Mouse (Mus musculus) MEL (cell line): ENCODE measurements around the gene Foxn3. TPM values are rescaled to one million over a fixed set of nuclear protein-coding genes. Genes with fewer than 3 reads are reported as not detected.

ENCODE experiments used
- DNase-seq: peaks from one replicate; pipeline ENCODE4 v3.0.0; 2011; ENCODE audit warnings: low read depth, low spot score
- H3K27ac ChIP-seq: 2 replicates; pipeline ENCODE4 v1.5.1; 2012; ENCODE audit warnings: low read depth, mild to moderate bottlenecking, control low read depth, low read length, moderate library complexity; ENCODE audit not compliant: control insufficient read depth
- H3K27me3 ChIP-seq, 2 experiments: fragments of 150-350 bp in 1 of 2; sonication (generic) in 1 of 2; 2 replicates each; pipeline ENCODE4 v1.6.1; 2012; ENCODE audit warnings: low read length in 2 of 2, mild to moderate bottlenecking in 2 of 2, improper control_type of control experiment in 1 of 2, moderate library complexity in 1 of 2; ENCODE audit not compliant: insufficient read depth in 2 of 2, control insufficient read depth in 1 of 2
- H3K36me3 ChIP-seq, 2 experiments: 2 replicates each; pipeline ENCODE4 v1.6.1; 2012 to 2014; ENCODE audit warnings: low read length in 2 of 2, improper control_type of control experiment in 1 of 2, inconsistent platforms in 1 of 2, mild to moderate bottlenecking in 1 of 2; ENCODE audit not compliant: insufficient read depth in 2 of 2, control insufficient read depth in 1 of 2
- H3K4me1 ChIP-seq, 2 experiments: fragments of 150-350 bp in 1 of 2; sonication (generic) in 1 of 2; 2 replicates each; pipeline ENCODE4 v1.6.1; 2012; ENCODE audit warnings: low read length in 2 of 2, improper control_type of control experiment in 1 of 2, mild to moderate bottlenecking in 1 of 2; ENCODE audit not compliant: insufficient read depth in 2 of 2, control insufficient read depth in 1 of 2
- H3K4me3 ChIP-seq, 2 experiments: fragments of 150-350 bp in 1 of 2; sonication (generic) in 1 of 2; 2 replicates each; pipeline ENCODE4 v1.5.1; 2012; ENCODE audit warnings: low read depth in 2 of 2, low read length in 2 of 2, mild to moderate bottlenecking in 2 of 2, moderate library complexity in 2 of 2, control low read depth in 1 of 2, improper control_type of control experiment in 1 of 2; ENCODE audit not compliant: control insufficient read depth in 1 of 2, insufficient read depth in 1 of 2
- H3K79me2 ChIP-seq: 2 replicates; pipeline ENCODE4 v1.6.1; 2012; ENCODE audit warnings: mild to moderate bottlenecking, low read length, moderate library complexity; ENCODE audit not compliant: control insufficient read depth, poor library complexity, insufficient read depth
- H3K9ac ChIP-seq: 2 replicates; pipeline ENCODE4 v1.6.1; 2012; ENCODE audit warnings: low read depth, mild to moderate bottlenecking, control low read depth, low read length, moderate library complexity; ENCODE audit not compliant: control insufficient read depth, poor library complexity, severe bottlenecking
- H3K9me3 ChIP-seq: fragments of 150-350 bp; sonication (generic); replicated peaks from 2 replicates; pipeline ENCODE4 v1.6.1; 2012; ENCODE audit warnings: mild to moderate bottlenecking, low read length, improper control_type of control experiment, moderate library complexity; ENCODE audit not compliant: insufficient read depth
- BHLHE40 ChIP-seq: IDR thresholded peaks from 2 replicates; pipeline ENCODE4 v1.6.1; 2012; ENCODE audit warnings: low read depth, mild to moderate bottlenecking, inconsistent platforms, low read length, improper control_type of control experiment, borderline replicate concordance
- CHD1 ChIP-seq: IDR thresholded peaks from 2 replicates; pipeline ENCODE4 v1.6.1; 2012; ENCODE audit warnings: low read depth, mild to moderate bottlenecking, inconsistent platforms, low read length, improper control_type of control experiment
- CHD2 ChIP-seq: IDR thresholded peaks from 2 replicates; pipeline ENCODE4 v1.6.1; 2011; ENCODE audit warnings: low read length, improper control_type of control experiment
- CTCF ChIP-seq, 3 experiments: IDR thresholded peaks in 2 of 3; conservative IDR thresholded peaks in 1 of 3; 2 replicates each; pipeline ENCODE4 v1.5.1; 2011 to 2012; ENCODE audit warnings: low read length in 3 of 3, low read depth in 2 of 3, mild to moderate bottlenecking in 2 of 3, improper control_type of control experiment in 1 of 3, inconsistent platforms in 1 of 3, mixed read lengths in 1 of 3, moderate library complexity in 1 of 3; ENCODE audit not compliant: control insufficient read depth in 1 of 3, insufficient read depth in 1 of 3, poor library complexity in 1 of 3, severe bottlenecking in 1 of 3
- E2F4 ChIP-seq: IDR thresholded peaks from 2 replicates; pipeline ENCODE4 v1.6.1; 2011; ENCODE audit warnings: low read depth, low read length, improper control_type of control experiment, borderline replicate concordance
- ELF1 ChIP-seq: IDR thresholded peaks from 2 replicates; pipeline ENCODE4 v1.6.1; 2014; ENCODE audit warnings: low read depth, mild to moderate bottlenecking, inconsistent platforms, low read length, improper control_type of control experiment, moderate library complexity
- EP300 ChIP-seq, 2 experiments: IDR thresholded peaks; 2 replicates each; pipeline ENCODE4 v1.6.1; 2011; ENCODE audit warnings: improper control_type of control experiment in 2 of 2, low read length in 2 of 2, low read depth in 1 of 2, mild to moderate bottlenecking in 1 of 2
- ETS1 ChIP-seq: IDR thresholded peaks from 2 replicates; pipeline ENCODE4 v1.6.1; 2012; ENCODE audit warnings: low read depth, mild to moderate bottlenecking, inconsistent platforms, low read length, improper control_type of control experiment, moderate library complexity
- GABPA ChIP-seq: IDR thresholded peaks from 2 replicates; pipeline ENCODE4 v1.6.1; 2012; ENCODE audit warnings: low read depth, mild to moderate bottlenecking, inconsistent platforms, low read length, improper control_type of control experiment, moderate library complexity
- GATA1 ChIP-seq: IDR thresholded peaks from 2 replicates; pipeline ENCODE4 v1.6.1; 2011; ENCODE audit warnings: low read depth, low read length, improper control_type of control experiment
- HCFC1 ChIP-seq: IDR thresholded peaks from 2 replicates; pipeline ENCODE4 v1.6.1; 2012; ENCODE audit warnings: low read depth, mild to moderate bottlenecking, inconsistent platforms, low read length, improper control_type of control experiment, moderate library complexity
- JUND ChIP-seq: IDR thresholded peaks from 2 replicates; pipeline ENCODE4 v1.6.1; 2011; ENCODE audit warnings: low read depth, mild to moderate bottlenecking, improper control_type of control experiment, low read length
- KAT2A ChIP-seq: conservative IDR thresholded peaks from 2 replicates; pipeline ENCODE4 v1.6.1; 2012; ENCODE audit warnings: low read depth, low read length, improper control_type of control experiment, inconsistent platforms
- MAX ChIP-seq: IDR thresholded peaks from 2 replicates; pipeline ENCODE4 v1.6.1; 2011; ENCODE audit warnings: low read length, improper control_type of control experiment
- MAZ ChIP-seq: IDR thresholded peaks from 2 replicates; pipeline ENCODE4 v1.6.1; 2012; ENCODE audit warnings: low read depth, mild to moderate bottlenecking, inconsistent platforms, low read length, improper control_type of control experiment
- MEF2A ChIP-seq: IDR thresholded peaks from 2 replicates; pipeline ENCODE4 v1.6.1; 2014; ENCODE audit warnings: low read depth, mild to moderate bottlenecking, inconsistent platforms, low read length, improper control_type of control experiment; ENCODE audit not compliant: poor library complexity, insufficient replicate concordance, severe bottlenecking; ENCODE audit errors: extremely low read depth
- MXI1 ChIP-seq: IDR thresholded peaks from 2 replicates; pipeline ENCODE4 v1.6.1; 2011; ENCODE audit warnings: mild to moderate bottlenecking, low read depth, low read length, improper control_type of control experiment
- MYB ChIP-seq: IDR thresholded peaks from 2 replicates; pipeline ENCODE4 v1.6.1; 2011; ENCODE audit warnings: mild to moderate bottlenecking, low read depth, low read length, improper control_type of control experiment
- MYC ChIP-seq: IDR thresholded peaks from 2 replicates; pipeline ENCODE4 v1.6.1; 2011; ENCODE audit warnings: low read depth, mild to moderate bottlenecking, low read length, improper control_type of control experiment, moderate library complexity
- NRF1 ChIP-seq: IDR thresholded peaks from 2 replicates; pipeline ENCODE4 v1.6.1; 2014; ENCODE audit warnings: low read depth, mild to moderate bottlenecking, inconsistent platforms, low read length, improper control_type of control experiment, moderate library complexity; ENCODE audit not compliant: poor library complexity, insufficient read depth, severe bottlenecking
- POLR2A ChIP-seq, 2 experiments: IDR thresholded peaks; 2 replicates each; pipeline ENCODE4 v1.6.1; 2011 to 2012; ENCODE audit warnings: low read length in 2 of 2, mild to moderate bottlenecking in 2 of 2, control low read depth in 1 of 2, improper control_type of control experiment in 1 of 2, low read depth in 1 of 2, moderate library complexity in 1 of 2; ENCODE audit not compliant: control insufficient read depth in 1 of 2, insufficient read depth in 1 of 2, poor library complexity in 1 of 2
- POLR2AphosphoS2 ChIP-seq: IDR thresholded peaks from 2 replicates; pipeline ENCODE4 v1.6.1; 2011; ENCODE audit warnings: low read length, improper control_type of control experiment
- POLR2AphosphoS5 ChIP-seq: IDR thresholded peaks from 2 replicates; pipeline ENCODE4 v1.6.1; 2012; ENCODE audit warnings: low read depth, borderline replicate concordance, mild to moderate bottlenecking, inconsistent platforms, low read length, moderate library complexity, mixed read lengths
- RAD21 ChIP-seq: IDR thresholded peaks from 2 replicates; pipeline ENCODE4 v1.6.1; 2011; ENCODE audit warnings: mild to moderate bottlenecking, low read depth, low read length, improper control_type of control experiment
- RCOR1 ChIP-seq: IDR thresholded peaks from 2 replicates; pipeline ENCODE4 v1.6.1; 2012; ENCODE audit warnings: low read depth, mild to moderate bottlenecking, inconsistent platforms, low read length, improper control_type of control experiment
- SIN3A ChIP-seq: IDR thresholded peaks from 2 replicates; pipeline ENCODE4 v1.6.1; 2012; ENCODE audit warnings: low read length, improper control_type of control experiment, inconsistent platforms
- SMC3 ChIP-seq: IDR thresholded peaks from 2 replicates; pipeline ENCODE4 v1.6.1; 2011; ENCODE audit warnings: low read depth, low read length, improper control_type of control experiment
- TAL1 ChIP-seq: IDR thresholded peaks from 2 replicates; pipeline ENCODE4 v1.6.1; 2012; ENCODE audit warnings: mild to moderate bottlenecking, inconsistent platforms, low read length, moderate library complexity, mixed read lengths
- TBP ChIP-seq: IDR thresholded peaks from 2 replicates; pipeline ENCODE4 v1.8.0; 2011; ENCODE audit warnings: low read depth, low read length, improper control_type of control experiment
- TCF12 ChIP-seq: IDR thresholded peaks from 2 replicates; pipeline ENCODE4 v1.6.1; 2014; ENCODE audit warnings: low read depth, mild to moderate bottlenecking, inconsistent platforms, low read length, improper control_type of control experiment, moderate library complexity
- UBTF ChIP-seq: IDR thresholded peaks from 2 replicates; pipeline ENCODE4 v1.6.1; 2012; ENCODE audit warnings: low read depth, mild to moderate bottlenecking, inconsistent platforms, low read length, improper control_type of control experiment, moderate library complexity, borderline replicate concordance; ENCODE audit not compliant: insufficient read depth
- USF1 ChIP-seq: IDR thresholded peaks from 2 replicates; pipeline ENCODE4 v1.6.1; 2014; ENCODE audit warnings: low read depth, mild to moderate bottlenecking, inconsistent platforms, low read length, improper control_type of control experiment, moderate library complexity
- USF2 ChIP-seq, 2 experiments: IDR thresholded peaks; 2 replicates each; pipeline ENCODE4 v1.6.1; 2011 to 2012; ENCODE audit warnings: improper control_type of control experiment in 2 of 2, low read length in 2 of 2, borderline replicate concordance in 1 of 2, inconsistent platforms in 1 of 2, low read depth in 1 of 2, mild to moderate bottlenecking in 1 of 2; ENCODE audit not compliant: insufficient read depth in 1 of 2
- ZC3H11A ChIP-seq: IDR thresholded peaks from 2 replicates; pipeline ENCODE4 v1.6.1; 2012; ENCODE audit warnings: low read depth, mild to moderate bottlenecking, inconsistent platforms, low read length, improper control_type of control experiment
- ZKSCAN1 ChIP-seq: IDR thresholded peaks from 2 replicates; pipeline ENCODE4 v1.6.1; 2012; ENCODE audit warnings: low read depth, mild to moderate bottlenecking, inconsistent platforms, low read length, improper control_type of control experiment, moderate library complexity
- ZMIZ1 ChIP-seq: IDR thresholded peaks from 2 replicates; pipeline ENCODE4 v1.6.1; 2012; ENCODE audit warnings: low read depth, mild to moderate bottlenecking, inconsistent platforms, low read length, improper control_type of control experiment, moderate library complexity
- ZNF384 ChIP-seq: IDR thresholded peaks from 2 replicates; pipeline ENCODE4 v1.6.1; 2012; ENCODE audit warnings: low read depth, mild to moderate bottlenecking, inconsistent platforms, low read length, improper control_type of control experiment
- polyA plus RNA-seq, 2 experiments: library from polyadenylated mRNA; stranded (reverse) in 1 of 2; unstranded in 1 of 2; fragments of >175 nt in 1 of 2; fragments of >200 nt in 1 of 2; gene quantifications; 2 replicates each; pipeline versions ENCODE4 v1.2.1 to v1.2.4; 2012; ENCODE audit warnings: low replicate concordance in 2 of 2, low read depth in 1 of 2; ENCODE audit not compliant: insufficient read length in 2 of 2, insufficient read depth in 1 of 2, missing spikeins in 1 of 2
- total RNA-seq: library from RNA; depleted of rRNA; stranded (reverse); fragments of 300-350 nt; gene quantifications from 2 replicates; pipeline ENCODE4 v1.2.3, GENCODE M21; 2012

The Foxn3 gene
- total and polyA plus RNA-seq, 3 experiments = 15.5 to 22.8 TPM; not detected in 1

- Histone ChIP-seq H3K79me2 (peaks cover 30% of the 10 kb centered on the region), H3K4me3 (peak overlapping the region; percentile 95 to 98), H3K27me3 (no peaks in the 10 kb centered on the region), H3K36me3 (peaks cover 0 to 35% of the 10 kb centered on the region in 2 experiments; a peak in 2 of 4 replicates), H3K4me1 (peaks cover 21 to 25% of the 10 kb centered on the region in 2 experiments), H3K9ac (peak overlapping the region; percentile 83), H3K27ac (peak overlapping the region; percentile 80), H3K9me3 (no peaks in the 10 kb centered on the region)
- peak; percentile 78 for DNase-seq
- TF ChIP-seq RAD21 (no peak), CTCF (IDR thresholded peaks at IDR 0.05 in 2 of 3, conservative IDR thresholded peaks at IDR 0.05 in 1 of 3; ENCODE audit: control insufficient read depth in 1 of 3, insufficient read depth in 1 of 3, low read depth in 2 of 3, low read length in 3 of 3, poor library complexity in 1 of 3, severe bottlenecking in 1 of 3) (no peak), TCF12 (0 out of 2 replicates have a peak, but pooled peaks have one; percentile 10), GABPA (no peak), POLR2AphosphoS2 (peak; percentile 18; the same call in 1 of the 2 replicates), ZC3H11A (no peak), RCOR1 (no peak), JUND (0 out of 2 replicates have a peak, but pooled peaks have one; percentile 29), MYB (peak; percentile 21), BHLHE40 (no peak), USF1 (no peak), KAT2A (no peak), ZMIZ1 (no peak), ZNF384 (no peak), SIN3A (peak; percentile 76), MXI1 (peak; percentile 84), CHD1 (peak; percentile 85; the same call in 1 of the 2 replicates), SMC3 (no peak), TAL1 (no peak; the same call in 1 of the 2 replicates), EP300 (IDR thresholded peaks at IDR 0.05; ENCODE audit: low read depth in 1 of 2, low read length in 2 of 2) (peak in 1 of 2 experiments; percentile 50; a peak in 2 of 4 replicates), TBP (peak; percentile 64), GATA1 (no peak; the same call in 1 of the 2 replicates), E2F4 (no peak), POLR2AphosphoS5 (no peak), ETS1 (peak; percentile 6; the same call in 1 of the 2 replicates), CHD2 (no peak), UBTF (no peak), MEF2A (no peak), POLR2A (IDR thresholded peaks at IDR 0.05; ENCODE audit: control insufficient read depth in 1 of 2, insufficient read depth in 1 of 2, low read depth in 1 of 2, low read length in 2 of 2, poor library complexity in 1 of 2) (no peak), NRF1 (no peak), MAX (peak; percentile 69), MAZ (peak; percentile 31; the same call in 1 of the 2 replicates), USF2 (IDR thresholded peaks at IDR 0.05; ENCODE audit: borderline replicate concordance in 1 of 2, insufficient read depth in 1 of 2, low read depth in 1 of 2, low read length in 2 of 2) (no peak), MYC (no peak), HCFC1 (0 out of 2 replicates have a peak, but pooled peaks have one; percentile 35), ELF1 (no peak), ZKSCAN1 (no peak)
Measured at GRCm38 (mm10) chr12:99562867-99563189, 554 bp downstream of the Foxn3 start.
